Mouse (Mus musculus) gastrocnemius, postnatal 14 days (tissue): ENCODE measurements around the gene Zmynd12. TPM values are rescaled to one million over a fixed set of nuclear protein-coding genes. Genes with fewer than 3 reads are reported as not detected.
A peak's percentile ranks its signal among the peaks of the same experiment; 100 is the strongest.

Experiments
- DNase-seq: peaks from one replicate; pipeline ENCODE4 v3.0.0; 2021; ENCODE audit warnings: mixed read lengths
- intact Hi-C: fragments of 180-260 bp; cut with DNase I; formaldehyde crosslinking; loops from one replicate; pipeline ENCODE4 v1.15.1; 2025; ENCODE audit warnings: low total_unique reads
- long read RNA-seq, 2 experiments: library from polyadenylated mRNA; stranded (forward); transcript quantifications; one replicate each; pipeline ENCODE4 v2.0.0; 2021
- total RNA-seq, 2 experiments: library from RNA; stranded (reverse); gene quantifications; 2 replicates each; pipeline ENCODE4 v1.2.3; 2021

Zmynd12 gene
- under 1 TPM in 1 of 2 experiments, not detected in 1; 0.20 TPM for total RNA-seq
- long read RNA-seq, experiment 1, result 0 reads
- long read RNA-seq, experiment 2, result 0 reads

DNA sequence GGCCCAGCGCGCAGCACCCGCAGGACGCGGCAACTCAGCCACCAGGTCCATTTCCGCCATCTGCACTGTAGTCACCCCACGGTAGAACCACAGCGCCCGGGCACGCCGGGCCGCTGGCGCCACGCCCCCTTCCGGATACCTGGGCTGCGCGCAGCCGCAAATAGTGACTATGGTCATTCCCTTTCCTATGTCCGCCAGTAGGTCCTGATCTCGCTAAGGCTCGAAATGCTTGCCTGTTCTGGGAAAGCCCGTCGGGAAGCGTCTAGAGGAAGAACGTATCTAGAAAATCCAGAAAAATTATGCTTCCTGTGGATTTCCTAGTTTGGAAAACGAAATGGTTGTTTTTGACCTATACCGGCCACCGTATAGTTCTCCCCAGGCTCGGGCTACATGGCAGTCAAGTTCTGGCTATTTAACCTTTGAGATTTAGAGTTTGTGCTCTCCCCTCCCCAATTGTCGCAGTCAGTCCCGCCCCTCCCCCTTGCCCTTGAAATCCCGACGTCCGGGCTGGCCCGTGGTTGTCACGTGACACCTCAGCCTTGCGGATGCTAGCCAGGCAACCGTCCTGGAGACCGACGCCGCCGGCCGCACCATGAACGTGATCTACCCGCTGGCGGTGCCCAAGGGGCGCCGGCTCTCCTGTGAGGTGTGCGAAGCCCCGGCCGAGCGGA, at the start of gene Zmynd12, which contains the start of gene Ppcs:
Zmynd12 (plus strand) TSS at position 521 of the 671 bp plus-strand sequence.
Ppcs (minus strand) TSS at position 127 of the 671 bp plus-strand sequence.
- DNase-seq, result peak; percentile 88
- intact Hi-C loops, result no loop called here

DNA sequence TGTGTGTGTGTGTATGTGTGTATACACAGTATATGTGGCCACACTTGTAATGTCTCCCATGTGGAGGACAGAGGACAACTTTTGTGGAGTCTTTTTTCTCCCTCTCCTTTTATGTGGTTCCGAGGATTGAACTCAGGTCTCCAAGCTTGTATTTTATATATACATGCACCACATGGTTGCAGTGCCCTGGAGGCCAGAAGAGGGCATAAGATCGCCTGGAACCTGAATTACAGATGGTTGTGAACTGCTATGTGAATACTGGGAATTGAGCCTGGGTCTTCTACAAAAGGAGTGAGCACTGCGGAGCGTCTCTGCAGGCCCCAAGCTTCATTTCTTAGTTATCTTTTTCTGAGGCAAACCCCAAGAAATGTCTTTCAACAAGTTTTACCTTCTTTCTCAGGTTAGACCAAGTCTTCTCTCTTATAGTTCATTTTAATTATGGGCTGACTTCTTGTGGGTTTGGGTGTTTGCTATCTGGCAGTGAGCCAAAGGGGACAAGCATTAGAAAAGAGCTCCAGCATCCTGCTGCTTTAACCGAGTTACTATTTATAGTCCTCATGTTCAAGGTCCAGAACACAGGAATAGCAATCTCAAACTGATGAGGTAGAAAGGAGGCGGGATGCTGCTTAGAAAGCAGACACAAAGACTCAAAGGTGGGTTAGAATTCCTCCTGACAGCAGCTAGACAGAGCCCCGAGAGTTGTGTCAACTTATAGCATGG, 41.0 kb upstream of the Zmynd12 start:
- intact Hi-C loops, result no loop called here
- no peak for DNase-seq

DNA sequence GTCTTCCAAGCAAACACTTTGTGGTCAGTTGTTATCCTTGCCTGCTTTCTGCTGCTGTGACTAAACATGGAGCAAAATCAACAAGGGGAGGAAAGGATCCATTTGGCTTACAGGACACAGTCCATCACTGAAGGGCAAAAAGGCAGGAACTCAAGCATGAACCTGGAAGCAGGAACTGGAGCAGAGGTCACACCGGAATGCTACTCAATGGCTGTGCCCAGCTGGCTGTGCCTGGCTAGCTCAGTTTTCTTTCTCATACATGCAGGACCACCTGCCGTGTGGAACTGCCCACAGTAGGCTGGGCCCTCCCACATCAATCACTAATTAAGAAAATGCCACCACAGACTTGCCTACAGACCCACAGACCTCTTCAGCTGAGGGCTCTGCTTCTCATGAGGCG, 33.4 kb upstream of the Zmynd12 start:
- intact Hi-C loops, result no loop called here
- no peak for DNase-seq

DNA sequence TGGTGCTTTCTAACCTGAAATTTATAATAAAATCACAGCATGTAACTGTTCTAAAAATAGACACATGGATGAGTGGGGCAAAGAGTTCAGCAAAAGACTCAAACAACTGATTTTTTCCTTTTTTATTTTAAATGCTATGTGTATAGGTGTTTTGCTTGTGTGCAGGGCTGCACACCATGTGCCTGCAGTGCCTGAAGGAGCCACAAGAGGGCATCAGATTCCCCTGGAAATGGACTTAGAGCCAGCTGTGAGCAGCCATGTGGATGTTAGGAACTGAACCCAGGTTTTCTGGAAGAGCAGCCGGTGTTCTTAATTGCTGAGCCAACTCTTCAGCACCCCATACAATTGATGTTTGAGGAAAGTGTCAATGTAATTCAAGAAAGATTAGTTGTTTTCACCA, 32.2 kb upstream of the Zmynd12 start:
- DNase-seq, result no peak

DNA sequence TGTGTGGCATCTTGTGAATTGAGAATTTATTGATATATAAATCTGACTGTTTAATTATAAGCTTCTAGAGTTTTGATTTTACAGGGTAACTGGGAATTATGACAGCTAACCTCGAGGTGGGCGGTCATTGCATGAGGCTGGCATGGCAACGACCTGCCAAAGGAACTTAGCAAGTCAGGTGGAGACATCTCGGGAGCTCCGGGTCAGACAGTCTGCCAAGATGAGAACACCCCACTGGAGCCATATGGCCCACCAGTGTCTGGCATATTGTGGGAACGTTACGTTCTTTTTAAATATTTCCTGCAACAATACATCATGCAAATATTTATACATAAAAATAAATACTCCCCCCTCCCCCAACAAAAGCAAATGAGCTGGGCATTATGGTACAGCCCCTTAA, 23.9 kb upstream of the Zmynd12 start:
- no peak for DNase-seq
- intact Hi-C loops, result no loop called here

More for the DNA sequence above, 32.2 kb upstream of the Zmynd12 start:
- intact Hi-C loops, result no loop called here

DNA sequence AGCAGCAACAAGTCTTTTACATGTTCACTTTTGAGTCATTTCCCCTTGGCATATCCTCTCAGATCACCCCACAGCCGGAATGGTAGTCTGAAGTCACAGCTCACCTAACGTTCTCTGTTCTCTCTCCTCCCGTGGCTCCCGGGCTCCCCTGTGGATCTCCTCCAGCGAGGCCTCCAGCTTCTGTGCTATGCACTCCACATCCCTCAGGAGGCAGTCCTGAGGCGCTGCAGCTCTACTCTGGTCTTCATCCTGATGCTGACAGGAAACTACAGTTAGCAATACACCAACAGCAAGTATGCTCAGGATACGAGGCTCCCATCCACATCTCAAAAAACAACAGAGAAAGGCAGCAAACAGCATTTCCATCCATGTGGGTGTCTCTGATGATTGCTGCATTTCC, 21.7 kb upstream of the Zmynd12 start:
- no peak for DNase-seq
- intact Hi-C loops, result no loop called here

DNA sequence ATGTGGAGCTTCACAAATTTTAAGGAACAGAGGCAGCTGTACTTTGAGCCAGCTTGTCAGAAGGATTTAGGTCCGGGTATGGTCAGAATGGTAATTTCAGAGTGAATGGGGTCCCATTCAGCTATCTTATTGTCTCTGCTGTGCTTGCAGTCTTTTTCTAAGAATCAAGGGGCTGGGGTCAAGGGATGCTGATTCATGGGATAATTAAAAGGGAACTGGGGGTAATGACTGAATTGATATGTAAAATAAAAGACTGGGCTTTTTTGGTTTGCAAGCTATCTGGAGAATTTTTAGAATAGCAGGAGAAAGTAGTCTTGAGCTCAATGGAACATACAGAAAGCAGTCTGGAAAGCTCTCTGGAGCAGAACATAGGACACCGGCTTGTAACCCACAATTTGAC, 19.2 kb upstream of the Zmynd12 start:
- DNase-seq, result no peak
- intact Hi-C loops, result no loop called here

DNA sequence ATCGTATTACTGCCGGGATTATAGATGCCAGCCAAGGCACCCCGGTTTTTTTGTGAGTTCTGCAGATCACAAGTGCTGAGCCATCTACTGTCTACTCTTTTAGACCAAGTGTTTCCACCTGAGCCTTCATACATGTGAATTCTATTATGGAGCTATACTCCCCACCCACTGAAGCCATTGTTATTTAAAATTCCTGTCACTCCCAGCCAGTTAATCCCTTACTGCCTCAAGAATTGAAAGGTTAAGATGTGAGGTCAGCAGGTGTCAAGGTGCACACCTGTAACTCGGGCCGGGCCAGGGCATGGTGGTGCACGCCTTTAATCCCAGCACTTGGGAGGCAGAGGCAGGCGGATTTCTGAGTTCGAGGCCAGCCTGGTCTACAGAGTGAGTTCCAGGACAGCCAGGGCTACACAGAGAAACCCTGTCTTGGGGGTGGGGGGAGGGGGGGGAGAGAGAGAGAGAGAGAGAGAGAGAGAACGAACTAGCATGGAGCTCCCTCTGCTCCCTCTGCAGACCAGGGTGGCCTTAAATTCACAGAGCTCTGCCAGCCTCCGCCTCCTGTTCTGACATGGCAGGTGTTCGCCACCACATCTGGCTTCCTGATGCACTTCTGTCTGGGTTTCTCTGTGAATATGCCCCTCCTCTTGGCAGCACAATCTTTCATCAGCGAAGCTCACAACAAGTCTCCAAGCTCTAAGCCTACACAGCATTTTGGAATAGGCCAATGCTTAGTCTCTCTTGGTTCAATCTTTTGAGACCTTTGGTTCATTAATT, 10.6 kb upstream of the Zmynd12 start:
- intact Hi-C loops, result no loop called here
- no peak for DNase-seq

DNA sequence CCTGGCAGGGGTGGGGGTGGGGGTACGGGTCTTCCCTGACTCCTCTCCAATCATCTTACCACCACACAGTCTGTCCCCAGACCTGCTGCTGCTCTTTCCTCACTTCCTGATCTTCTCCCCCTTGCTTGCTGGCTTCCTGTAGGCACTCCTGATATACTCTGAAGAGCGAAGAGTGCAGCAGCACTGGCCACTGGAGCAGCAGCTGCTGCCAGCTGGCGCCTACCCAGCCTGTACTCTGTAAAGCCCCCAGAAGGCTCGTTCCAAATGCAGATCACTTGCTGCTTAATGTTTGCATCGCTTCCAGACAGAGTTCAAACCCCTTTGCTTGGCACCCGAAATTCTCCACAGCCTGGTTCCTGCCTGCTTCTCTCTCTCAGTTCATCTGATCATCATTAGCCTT, 9.8 kb upstream of the Zmynd12 start:
- intact Hi-C loops, result no loop called here
- DNase-seq, result no peak

DNA sequence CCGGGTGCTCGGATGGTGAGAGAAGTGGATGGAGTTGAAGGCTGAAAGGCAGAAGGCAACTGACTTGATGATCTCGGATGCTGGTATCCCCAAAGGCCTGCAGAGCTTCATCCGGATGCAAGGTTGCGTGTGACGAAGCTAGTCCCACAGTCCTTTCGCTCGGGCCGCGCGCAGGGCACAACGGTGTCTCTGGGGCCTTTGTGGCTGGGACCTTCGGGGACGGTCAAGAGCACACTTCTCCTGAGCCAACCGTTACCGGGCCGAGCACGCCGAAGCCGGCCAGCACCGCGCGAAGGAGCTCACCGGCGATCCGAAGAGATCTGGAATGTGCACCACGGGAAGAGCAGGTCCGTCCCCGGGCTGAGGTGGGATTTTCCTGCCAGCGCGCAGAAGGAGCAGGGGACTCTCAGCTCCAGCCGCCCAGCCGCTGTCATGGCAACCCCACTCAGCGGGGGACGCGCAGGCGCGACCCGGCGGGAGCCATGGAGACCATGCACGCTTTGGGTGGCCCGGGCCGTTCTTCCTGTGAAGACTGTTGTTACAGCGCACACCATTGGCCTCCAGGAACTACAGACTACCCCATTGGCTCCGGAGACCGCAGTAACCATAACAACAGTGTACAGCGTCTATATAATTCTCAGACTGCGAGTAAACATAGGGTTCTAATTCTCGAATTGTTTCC, 7.4 kb upstream of the Zmynd12 start, which contains the start of gene Ccdc30:
Ccdc30 (minus strand) TSS at position 450 of the 682 bp plus-strand sequence.
- peak; percentile 85 for DNase-seq
- intact Hi-C loops, result no loop called here

DNA sequence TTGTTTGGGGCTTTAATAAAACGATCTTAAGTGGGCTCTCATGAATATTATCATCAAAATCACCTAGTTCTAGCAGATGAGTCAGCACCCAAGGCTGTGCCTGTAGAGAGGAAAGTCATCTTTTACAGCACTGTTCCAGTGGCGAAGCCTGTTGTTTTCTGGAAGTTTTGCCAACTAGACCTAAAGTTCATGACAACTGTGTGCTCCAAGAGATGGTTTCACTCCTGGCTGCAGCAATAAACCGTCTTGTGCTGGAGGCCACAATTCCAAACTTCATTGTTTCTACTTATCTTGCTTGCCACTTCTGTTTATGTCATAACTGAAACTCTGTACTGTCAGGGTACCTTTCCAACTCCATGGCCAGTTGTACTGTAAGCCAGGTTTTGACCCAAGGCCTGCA, 5.3 kb upstream of the Zmynd12 start:
- DNase-seq, result no peak
- intact Hi-C loops, result no loop called here

DNA sequence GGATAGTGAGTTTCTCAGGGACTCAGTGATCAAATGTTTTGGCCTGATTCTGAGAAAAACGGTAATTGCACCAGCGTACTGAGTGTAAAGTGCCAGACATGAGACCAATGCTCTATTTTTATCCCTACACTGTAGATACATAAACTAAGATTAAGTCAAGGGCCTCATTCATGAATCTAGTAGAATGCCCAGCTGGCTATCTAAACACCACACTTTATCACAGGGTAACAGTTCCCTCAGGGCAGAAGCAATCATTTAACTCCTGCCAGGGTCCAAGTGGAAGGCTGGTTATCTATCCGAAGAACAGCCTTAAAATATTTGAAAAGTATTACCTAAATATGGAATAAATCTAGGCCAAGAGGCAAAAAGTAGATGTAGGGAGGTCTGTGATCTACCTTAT, 4.7 kb upstream of the Zmynd12 start:
- intact Hi-C loops, result no loop called here
- DNase-seq, result no peak

DNA sequence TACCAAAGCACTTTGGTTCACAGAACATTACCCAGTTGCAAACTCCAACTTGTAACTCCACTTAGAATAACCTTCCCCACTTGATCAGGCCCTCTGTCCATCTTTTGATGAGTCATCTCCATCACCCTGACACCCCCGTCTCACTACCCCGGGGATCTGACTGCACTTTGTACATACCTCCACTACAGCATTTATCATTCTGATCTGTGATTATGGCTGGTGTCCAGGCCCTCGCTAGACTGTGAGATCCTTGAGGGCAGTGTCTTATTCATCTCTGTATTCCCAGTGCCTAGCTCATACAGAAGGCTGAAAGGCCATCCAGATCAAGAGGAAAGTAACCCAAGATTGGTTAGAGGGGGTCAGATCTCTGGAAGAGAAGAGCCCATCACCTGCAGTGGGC, 1.4 kb upstream of the Zmynd12 start:
- no peak for DNase-seq

DNA sequence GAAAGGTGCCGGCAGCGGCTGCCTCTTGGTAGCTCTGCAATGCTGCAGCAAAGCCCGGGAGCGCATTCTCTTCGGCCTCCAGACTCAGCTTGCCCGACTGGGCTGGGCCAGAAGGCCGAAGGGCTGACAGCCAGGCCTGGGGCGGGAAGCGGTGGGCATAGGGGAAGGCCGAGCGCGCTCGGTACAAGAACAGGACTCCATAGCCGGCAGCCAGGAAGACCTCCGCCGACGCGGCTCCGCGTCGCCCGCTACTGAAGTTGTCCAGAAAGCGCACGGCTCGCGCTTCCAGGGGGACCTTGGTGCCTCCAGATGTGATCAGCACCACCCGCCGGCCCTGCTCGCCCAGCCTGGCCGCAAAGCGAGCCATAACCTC, 707 bp upstream of the Zmynd12 start:
- intact Hi-C loops, result no loop called here
- peak; percentile 27 for DNase-seq

More for the DNA sequence above, 1.4 kb upstream of the Zmynd12 start:
- intact Hi-C loops, result no loop called here

DNA sequence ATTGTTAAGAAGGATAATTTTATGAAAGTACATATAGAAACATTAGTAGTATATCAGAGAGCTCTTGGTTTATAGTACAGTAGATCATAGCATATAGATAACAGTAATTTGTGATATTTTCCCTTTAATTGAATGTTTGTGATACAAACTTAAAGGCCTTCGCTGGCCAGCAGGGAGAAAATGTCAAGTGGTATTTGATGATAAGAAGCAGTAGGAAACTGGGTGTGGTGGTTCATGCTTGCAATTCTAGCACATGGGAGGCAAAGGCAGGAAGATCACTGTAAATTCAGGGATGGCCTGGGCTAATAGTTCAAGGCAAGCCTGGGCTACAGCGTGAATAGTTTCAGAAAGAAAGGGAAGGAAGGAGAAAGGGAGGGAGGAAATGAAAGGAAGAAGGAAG, 2.5 kb downstream of the Zmynd12 start:
- DNase-seq, result no peak
- intact Hi-C loops, result no loop called here

DNA sequence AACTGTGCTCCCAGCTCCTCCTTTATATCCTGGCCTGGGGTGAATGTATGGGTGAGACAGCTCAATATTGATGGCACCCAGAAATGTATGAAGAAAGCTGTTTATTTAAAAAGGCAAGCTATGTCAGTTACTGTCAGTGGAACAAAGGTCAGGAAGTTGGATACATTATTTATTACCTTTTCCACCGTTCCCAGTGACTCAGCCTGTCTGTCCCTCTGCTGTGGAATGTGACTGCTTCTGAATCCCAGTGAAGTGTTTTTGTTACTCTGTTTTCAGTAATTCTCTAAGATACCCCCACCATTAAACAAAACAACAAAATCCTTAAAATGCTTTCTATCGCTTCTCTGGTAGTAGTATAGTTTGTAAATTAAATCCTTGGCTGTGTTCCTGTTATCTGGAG, 3.0 kb downstream of the Zmynd12 start:
- intact Hi-C loops, result no loop called here
- no peak for DNase-seq

DNA sequence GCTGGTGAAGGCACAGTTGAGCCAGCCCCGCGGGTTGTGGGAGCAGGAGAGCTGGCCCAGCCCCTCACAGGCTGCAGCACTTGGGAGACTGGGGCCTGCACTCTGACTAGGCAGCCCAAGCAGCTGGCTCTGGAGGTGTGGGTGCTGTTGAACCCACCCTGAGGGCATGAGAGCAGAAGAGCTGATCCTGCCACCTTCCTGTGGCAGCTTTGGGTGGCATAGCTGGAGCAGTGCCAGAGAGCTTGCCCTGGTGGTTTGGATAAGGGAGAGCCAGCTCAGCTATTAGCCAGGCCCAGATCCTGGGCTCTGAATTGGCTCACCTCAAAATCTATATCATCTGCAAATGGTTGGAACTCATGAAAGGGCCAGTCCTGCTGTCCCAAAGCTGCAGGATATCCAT, 5.1 kb downstream of the Zmynd12 start:
- DNase-seq, result no peak
- intact Hi-C loops, result no loop called here

DNA sequence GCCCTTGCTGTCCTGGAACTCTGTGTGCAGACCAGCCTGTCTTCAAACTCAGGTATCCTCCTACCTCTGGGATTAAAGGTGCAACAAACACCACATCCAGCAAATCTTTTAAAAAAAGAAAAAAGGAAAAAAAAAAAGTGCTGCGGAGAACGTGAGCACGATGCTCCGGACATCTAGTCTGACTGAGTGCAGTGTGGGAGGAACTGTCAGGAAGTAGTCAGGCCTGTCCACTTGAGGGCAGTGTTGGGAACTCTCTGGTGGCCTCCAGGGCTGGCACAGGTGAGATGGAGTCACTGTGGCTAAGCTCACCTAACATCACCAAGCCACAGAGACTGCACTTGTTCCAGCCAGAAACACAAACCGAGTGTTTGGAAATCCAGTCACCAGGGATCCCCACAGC, 8.1 kb downstream of the Zmynd12 start:
- intact Hi-C loops, result loop anchor here (5.0 to 10.0 kb wide), 2 partner anchors 102 to 204 kb away; partner anchors contain the start of gene Guca2a
- DNase-seq, result peak; percentile 42

DNA sequence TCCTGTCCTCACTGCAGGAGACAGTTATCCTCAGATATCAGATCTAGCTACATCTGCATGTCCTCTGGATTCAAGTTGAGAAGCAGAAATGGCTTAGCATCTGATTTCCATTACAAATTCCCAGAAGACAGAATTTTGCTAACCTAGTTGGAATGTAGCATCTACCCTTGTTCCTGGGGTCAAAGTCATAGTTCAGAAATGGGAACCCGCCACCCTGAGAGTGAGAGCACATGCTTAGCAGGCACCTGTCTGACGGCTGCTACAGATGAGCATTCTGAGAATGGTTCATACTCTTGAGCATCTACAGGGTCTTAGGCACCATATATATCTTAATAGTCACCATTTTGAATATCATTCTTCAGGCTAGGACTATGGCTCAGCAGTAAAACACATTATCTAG, 15.3 kb downstream of the Zmynd12 start:
- intact Hi-C loops, result loop anchor here (10.0 kb wide), 1 partner anchor 197 kb away; the partner anchor contains the start of gene Guca2a
- no peak for DNase-seq

DNA sequence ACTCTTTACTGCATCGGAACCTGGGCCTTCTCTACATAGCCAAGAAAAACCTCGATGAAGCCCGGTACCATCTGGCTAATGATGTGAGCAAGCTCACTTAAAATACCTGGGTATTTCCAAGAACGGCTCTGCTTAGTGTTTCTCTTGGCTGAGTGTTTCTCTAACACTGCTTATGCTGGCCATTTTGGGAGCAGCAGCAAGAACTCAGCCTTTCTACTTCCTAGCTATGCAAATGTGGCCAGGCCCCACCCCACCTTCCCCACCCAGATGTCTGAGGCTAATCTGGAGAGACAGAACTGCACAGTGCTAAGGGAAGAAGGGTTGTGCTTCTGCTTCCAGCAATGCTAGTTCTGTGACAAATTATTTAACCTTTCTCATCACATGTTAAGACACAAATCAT, 19.2 kb downstream of the Zmynd12 start:
- no peak for DNase-seq
- intact Hi-C loops, result no loop called here
